Mouse (Mus musculus): ENCODE measurements around the gene Rbm12.
"Not testable (repeated sequence)": the region's sequence is repeated elsewhere in the genome, so short reads cannot be mapped to it uniquely, and the experiment has no call there.

- not testable (repeated sequence) for TF ChIP-seq POLR2A, CTCF (IDR thresholded peaks at IDR 0.05; ENCODE audit: insufficient read depth, low read depth, low read length)
Observed at GRCm38 (mm10) chr2:156112080-156112423, 274 bp upstream of the Rbm12 start.
